Mouse (Mus musculus) stomach, embryonic 14.5 days (tissue): ENCODE data around the gene Ntm. TPM values are rescaled to one million over a fixed set of nuclear protein-coding genes. Genes with fewer than 3 reads are reported as not detected.

Experiments used
- ATAC-seq: fragments of 200-750 bp; cut with Nextera tagmentation; 2 replicates; pipeline ENCODE4 v1.8.0; 2017; ENCODE audit warnings: low read depth, moderate TSS enrichment; ENCODE audit not compliant: insufficient number of reproducible peaks, insufficient read depth, low FRiP score
- H3K27ac ChIP-seq: fragments of 300-500 bp; sonication (generic); 2 replicates; pipeline ENCODE4 v1.5.1; 2014; ENCODE audit warnings: mild to moderate bottlenecking, low read length, moderate library complexity, mixed read lengths
- H3K27me3 ChIP-seq: fragments of 300-500 bp; sonication (generic); 2 replicates; pipeline ENCODE4 v1.6.1; 2014; ENCODE audit warnings: low read length, control low read depth, mixed read lengths; ENCODE audit not compliant: control insufficient read depth, insufficient read depth
- H3K36me3 ChIP-seq: fragments of 300-500 bp; sonication (generic); 2 replicates; pipeline ENCODE4 v1.6.1; 2014; ENCODE audit warnings: mild to moderate bottlenecking, control low read depth, low read length, moderate library complexity, mixed read lengths; ENCODE audit not compliant: control insufficient read depth, insufficient read depth
- H3K4me1 ChIP-seq: fragments of 300-500 bp; sonication (generic); 2 replicates; pipeline ENCODE4 v1.6.1; 2014; ENCODE audit warnings: low read length, control low read depth, mixed read lengths; ENCODE audit not compliant: control insufficient read depth, insufficient read depth
- H3K4me2 ChIP-seq: fragments of 300-500 bp; sonication (generic); replicated peaks from 2 replicates; pipeline ENCODE4 v1.6.1; 2014; ENCODE audit warnings: low read depth, low read length, control low read depth
- H3K4me3 ChIP-seq: fragments of 300-500 bp; sonication (generic); 2 replicates; pipeline ENCODE4 v1.5.1; 2014; ENCODE audit warnings: low read depth, low read length, control low read depth
- H3K9ac ChIP-seq: fragments of 300-500 bp; sonication (generic); replicated peaks from 2 replicates; pipeline ENCODE4 v1.6.1; 2014; ENCODE audit warnings: low read depth, mild to moderate bottlenecking, control low read depth, low read length, moderate library complexity, mixed read lengths
- H3K9me3 ChIP-seq: fragments of 300-500 bp; sonication (generic); 2 replicates; pipeline ENCODE4 v1.6.1; 2016; ENCODE audit warnings: low read depth, low read length, control low read depth; ENCODE audit not compliant: control insufficient read depth
- WGBS: fragments of 180-500 bp; shearing (Covaris S2); extraction: QIAGEN DNeasy Blood & Tissue Kit; methylation state at CpG from one replicate; pipeline ENCODE4 v1.1.7; 2014; 5-methylcytosine and 5-hydroxymethylcytosine counted together
- polyA plus RNA-seq: library from polyadenylated mRNA; unstranded; fragments of >200 nt; fragmentation: Nextera tagmentation; extraction: Ambion mirVana; gene quantifications from 2 replicates; pipeline ENCODE4 v1.2.1, GENCODE M21; 2014

The Ntm gene
- polyA plus RNA-seq, 1 experiment from 2014 or later: 19.7 TPM

DNA sequence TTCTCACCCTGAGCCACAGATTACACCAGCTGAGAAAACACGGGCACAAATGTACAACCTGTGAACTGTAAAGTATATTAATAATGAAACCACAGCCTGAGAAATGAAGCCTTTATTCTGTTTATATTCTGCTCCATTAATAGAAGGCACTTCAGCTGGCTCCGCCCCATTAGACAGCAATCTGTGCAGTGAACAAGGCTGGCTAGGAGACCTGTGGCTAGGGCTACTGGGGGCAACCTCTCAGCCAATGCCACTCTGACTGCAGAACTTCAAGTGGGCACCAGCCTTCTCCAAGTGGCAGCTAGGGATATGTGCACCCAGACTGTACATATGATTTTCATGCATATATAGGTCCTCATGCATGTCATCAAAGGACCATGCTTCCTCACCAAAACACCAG, 887.7 kb downstream of the Ntm start:
- Histone ChIP-seq H3K9ac (no peak overlapping the region), H3K4me1 (no peaks in the 10 kb centered on the region), H3K9me3 (no peaks in the 10 kb centered on the region), H3K4me2 (no peak overlapping the region), H3K4me3 (no peak overlapping the region), H3K27me3 (no peaks in the 10 kb centered on the region), H3K27ac (no peak overlapping the region), H3K36me3 (no peaks in the 10 kb centered on the region)
- WGBS: 77% methylated on average over 2 of the region's 2 CpGs
- ATAC-seq: no peak

DNA sequence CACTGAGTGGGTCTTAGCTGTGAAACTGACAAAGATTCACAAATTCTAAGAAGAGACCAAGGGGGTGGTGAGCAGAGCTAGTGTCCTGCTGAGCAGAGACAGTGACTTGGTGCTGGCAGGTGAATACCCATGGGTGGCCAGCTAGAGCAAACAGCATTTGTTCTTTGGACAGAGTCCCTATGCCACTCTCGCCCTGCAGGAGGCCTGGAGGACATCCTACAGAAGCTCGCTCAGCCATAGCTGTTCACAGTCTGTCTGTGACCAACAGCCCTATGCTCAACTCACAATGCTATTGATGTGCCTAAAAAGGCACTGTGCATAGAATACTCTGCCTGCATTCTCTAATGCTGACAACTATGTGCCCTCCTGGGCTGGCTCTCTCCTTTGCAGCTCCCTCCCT, 888.4 kb downstream of the Ntm start:
- H3K9me3 ChIP-seq: no peaks in the 10 kb centered on the region
- 81% methylated on average over 2 of the region's 2 CpGs for WGBS
- H3K4me3 ChIP-seq: no peak overlapping the region
- no peak overlapping the region for H3K4me2 ChIP-seq
- ATAC-seq: no peak
- no peaks in the 10 kb centered on the region for H3K4me1 ChIP-seq
- no peaks in the 10 kb centered on the region for H3K36me3 ChIP-seq
- no peaks in the 10 kb centered on the region for H3K27me3 ChIP-seq
- H3K27ac ChIP-seq: no peak overlapping the region
- H3K9ac ChIP-seq: no peak overlapping the region

DNA sequence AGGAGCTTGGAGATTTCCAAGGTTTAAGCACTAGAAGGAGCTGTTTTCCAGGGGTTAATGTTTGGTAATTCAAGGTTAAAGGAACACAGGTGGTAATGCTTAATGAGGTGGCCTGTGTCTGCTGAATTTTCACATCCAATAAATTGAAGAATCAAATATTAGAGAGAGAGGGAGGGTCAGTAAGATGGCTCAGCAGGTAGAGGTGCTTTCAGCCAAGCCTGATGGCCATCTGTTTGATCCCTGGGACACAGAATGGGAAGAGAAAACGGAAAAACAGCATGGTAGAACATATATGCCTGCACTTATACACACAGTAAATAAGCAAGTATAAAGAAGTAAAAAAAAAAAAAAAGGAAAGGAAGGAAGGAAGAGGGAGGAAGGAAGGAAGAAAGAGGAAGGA, 890.9 kb downstream of the Ntm start:
- H3K9me3 ChIP-seq: no peaks in the 10 kb centered on the region
- no peak overlapping the region for H3K4me3 ChIP-seq
- H3K36me3 ChIP-seq: no peaks in the 10 kb centered on the region
- no peak for ATAC-seq
- no peak overlapping the region for H3K27ac ChIP-seq
- H3K9ac ChIP-seq: no peak overlapping the region
- no peaks in the 10 kb centered on the region for H3K4me1 ChIP-seq
- 77% methylated on average over 1 of the region's 1 CpGs for WGBS
- H3K27me3 ChIP-seq: no peaks in the 10 kb centered on the region
- H3K4me2 ChIP-seq: no peak overlapping the region

DNA sequence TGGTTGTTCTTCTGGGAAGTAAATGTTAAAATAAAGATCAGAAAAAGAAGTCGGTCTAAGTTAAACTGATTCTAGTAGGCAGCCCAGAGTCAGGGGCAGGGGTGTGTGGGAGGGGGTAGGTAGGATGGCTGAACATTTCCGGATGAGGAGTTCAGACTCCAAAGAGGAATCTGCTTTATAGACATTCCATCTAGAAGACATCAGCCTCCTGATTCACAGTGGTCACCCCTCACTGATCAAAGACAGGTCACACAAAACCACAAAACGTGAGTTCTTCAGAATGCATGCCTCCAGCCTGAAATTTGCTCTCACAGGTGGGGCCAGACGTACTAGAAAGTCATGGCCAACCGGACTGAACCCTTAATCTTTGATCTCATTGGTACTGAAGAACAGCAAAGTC, 895.4 kb downstream of the Ntm start:
- 77% methylated on average over 5 of the region's 5 CpGs for WGBS
- Histone ChIP-seq H3K4me3 (no peak overlapping the region), H3K9me3 (no peaks in the 10 kb centered on the region), H3K4me2 (no peak overlapping the region), H3K9ac (no peak overlapping the region), H3K27ac (no peak overlapping the region), H3K36me3 (no peaks in the 10 kb centered on the region), H3K4me1 (no peaks in the 10 kb centered on the region), H3K27me3 (no peaks in the 10 kb centered on the region)
- no peak for ATAC-seq

DNA sequence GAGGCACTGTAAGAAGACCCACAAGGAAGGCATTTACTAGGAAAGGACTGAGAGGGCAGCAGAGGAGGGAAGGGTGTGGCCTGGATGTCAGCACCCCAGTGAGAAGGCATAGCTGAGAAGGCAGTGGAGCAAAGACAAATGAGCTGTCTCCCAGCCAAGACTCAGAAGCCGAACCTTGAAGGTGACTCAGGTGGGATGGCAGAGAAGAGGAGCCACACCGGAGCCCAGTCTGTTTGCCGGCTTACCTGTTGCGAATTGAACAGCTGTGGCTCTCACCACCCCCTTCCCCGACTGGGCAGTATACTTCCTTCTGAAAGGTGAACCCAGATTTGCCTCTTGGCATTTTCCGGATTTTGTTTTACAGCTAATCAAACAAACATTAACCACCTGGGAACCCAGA, 902.6 kb downstream of the Ntm start:
- Histone ChIP-seq H3K9ac (no peak overlapping the region), H3K36me3 (no peaks in the 10 kb centered on the region), H3K4me3 (no peak overlapping the region), H3K4me1 (no peaks in the 10 kb centered on the region), H3K27me3 (no peaks in the 10 kb centered on the region), H3K4me2 (no peak overlapping the region), H3K27ac (no peak overlapping the region), H3K9me3 (no peaks in the 10 kb centered on the region)
- 32% methylated on average over 6 of the region's 6 CpGs for WGBS
- no peak for ATAC-seq

DNA sequence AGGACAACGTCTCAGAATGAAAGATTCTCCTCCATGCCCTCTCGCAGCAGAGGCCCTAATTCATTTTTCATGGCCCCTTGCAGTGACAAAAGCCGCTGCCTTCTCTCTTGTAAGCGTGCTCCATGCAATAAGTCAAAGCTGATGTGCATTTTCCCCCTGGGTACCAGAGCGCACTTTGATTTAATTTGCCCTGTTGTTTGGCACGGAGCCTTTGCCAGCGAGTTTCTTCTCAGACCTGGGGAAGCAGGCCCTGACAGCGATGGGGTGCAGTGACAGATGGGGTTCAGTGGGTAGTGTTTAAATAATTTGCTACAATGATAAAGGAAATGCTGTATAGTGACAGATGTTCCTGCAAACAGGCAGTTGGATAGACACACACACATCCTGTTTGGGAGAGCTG, 904.1 kb downstream of the Ntm start:
- no peaks in the 10 kb centered on the region for H3K9me3 ChIP-seq
- no peaks in the 10 kb centered on the region for H3K27me3 ChIP-seq
- no peak overlapping the region for H3K9ac ChIP-seq
- H3K4me2 ChIP-seq: no peak overlapping the region
- 67% methylated on average over 8 of the region's 8 CpGs for WGBS
- no peak for ATAC-seq
- no peak overlapping the region for H3K27ac ChIP-seq
- no peaks in the 10 kb centered on the region for H3K4me1 ChIP-seq
- no peaks in the 10 kb centered on the region for H3K36me3 ChIP-seq
- no peak overlapping the region for H3K4me3 ChIP-seq

DNA sequence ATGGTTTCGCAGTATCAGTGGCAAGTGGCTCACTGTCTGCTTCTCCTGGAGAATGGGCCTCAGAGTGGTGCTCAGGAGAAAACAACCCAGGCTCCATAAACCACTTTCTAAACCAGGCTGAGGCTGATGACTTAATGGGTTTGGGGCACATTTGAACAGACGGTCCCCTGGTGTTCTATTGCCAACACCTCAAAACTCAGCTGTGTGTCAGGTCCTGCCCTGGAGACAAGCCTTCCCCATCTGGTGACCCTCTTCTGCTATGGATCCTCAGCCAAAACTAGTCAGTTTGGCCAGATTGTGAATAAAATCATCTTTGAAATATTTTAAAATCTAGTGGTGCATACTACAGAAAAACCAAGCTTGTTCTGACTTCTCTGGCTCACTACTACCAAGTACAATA, 907.3 kb downstream of the Ntm start:
- WGBS: 93% methylated on average over 2 of the region's 2 CpGs
- Histone ChIP-seq H3K4me1 (no peaks in the 10 kb centered on the region), H3K4me2 (no peak overlapping the region)

DNA sequence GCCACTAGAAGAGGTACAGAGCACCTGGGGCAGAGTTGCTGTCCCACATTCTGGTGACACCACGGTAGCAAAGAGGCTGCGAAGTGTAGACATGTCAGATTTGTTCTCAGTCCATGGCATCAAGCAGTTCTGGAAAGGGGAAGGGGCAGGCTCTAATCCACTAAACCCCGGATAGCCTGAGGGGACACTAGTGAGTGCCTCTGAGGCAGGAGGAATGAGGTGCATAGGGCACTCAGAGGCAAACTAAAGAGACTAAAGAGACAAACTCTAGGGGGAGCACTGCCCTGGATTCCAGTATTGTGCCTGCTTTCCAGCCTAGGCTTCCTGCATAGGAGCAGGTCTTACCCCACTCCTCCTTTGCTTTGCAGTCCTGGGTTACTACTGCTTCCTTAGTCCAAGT, 926.5 kb downstream of the Ntm start:
- no peak for ATAC-seq
- H3K9me3 ChIP-seq: no peaks in the 10 kb centered on the region
- no peaks in the 10 kb centered on the region for H3K36me3 ChIP-seq
- H3K4me3 ChIP-seq: no peak overlapping the region
- WGBS: 50% methylated on average over 3 of the region's 3 CpGs
- H3K9ac ChIP-seq: no peak overlapping the region
- H3K27ac ChIP-seq: no peak overlapping the region
- H3K27me3 ChIP-seq: no peaks in the 10 kb centered on the region
- no peak overlapping the region for H3K4me2 ChIP-seq
- no peaks in the 10 kb centered on the region for H3K4me1 ChIP-seq

More for the DNA sequence above, 907.3 kb downstream of the Ntm start:
- Histone ChIP-seq H3K9me3 (no peaks in the 10 kb centered on the region), H3K4me3 (no peak overlapping the region), H3K27me3 (no peaks in the 10 kb centered on the region), H3K9ac (no peak overlapping the region), H3K36me3 (no peaks in the 10 kb centered on the region), H3K27ac (no peak overlapping the region)
- ATAC-seq: no peak

DNA sequence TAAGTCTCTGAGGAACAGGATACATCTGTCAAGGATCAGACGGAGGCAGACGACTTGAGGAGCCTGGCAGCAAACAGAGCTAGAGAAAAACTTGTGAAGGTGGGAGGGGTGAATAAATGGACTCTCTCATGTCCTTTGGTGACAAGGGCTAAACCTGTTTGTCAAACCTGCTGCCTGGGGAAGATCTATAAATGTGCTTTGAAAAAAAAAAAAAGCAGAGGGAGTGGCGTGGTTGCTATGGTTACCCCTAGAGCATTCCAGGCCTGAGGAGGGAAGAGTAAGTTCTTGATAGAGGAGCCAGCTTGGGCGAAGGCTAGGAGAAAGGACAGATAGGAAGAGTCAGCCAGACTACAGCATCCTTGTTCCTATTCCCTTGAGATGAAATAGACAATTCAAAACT, 926.9 kb downstream of the Ntm start:
- Histone ChIP-seq H3K27me3 (no peaks in the 10 kb centered on the region), H3K4me1 (no peaks in the 10 kb centered on the region), H3K9ac (no peak overlapping the region), H3K36me3 (no peaks in the 10 kb centered on the region), H3K4me2 (no peak overlapping the region), H3K4me3 (no peak overlapping the region), H3K27ac (no peak overlapping the region), H3K9me3 (no peaks in the 10 kb centered on the region)
- ATAC-seq: no peak
- WGBS: 9% methylated on average over 4 of the region's 4 CpGs
